Mouse (Mus musculus) gastrocnemius, postnatal 36 days (tissue): ENCODE results near the gene Ecsit. TPM values are rescaled to one million over a fixed set of nuclear protein-coding genes. Genes with fewer than 3 reads are reported as not detected.

ENCODE experiments used
- DNase-seq, 2 experiments: peaks; one replicate each; pipeline ENCODE4 v3.0.0; 2022
- intact Hi-C: fragments of 180-260 bp; cut with DNase I; formaldehyde crosslinking; loops from one replicate; pipeline ENCODE4 v1.15.1; 2025
- microRNA-seq, 2 experiments: library from miRNA; unstranded; fragments of <30 nt; microRNA quantifications; one replicate each; pipeline ENCODE4 v1.2.0; 2021
- total RNA-seq, 2 experiments: library from RNA; stranded (reverse); gene quantifications; 2 replicates each; pipeline ENCODE4 v1.2.3; 2021

The Ecsit gene
- total RNA-seq, 2 experiments from 2014 or later, result 82.2 to 86.9 TPM

DNA sequence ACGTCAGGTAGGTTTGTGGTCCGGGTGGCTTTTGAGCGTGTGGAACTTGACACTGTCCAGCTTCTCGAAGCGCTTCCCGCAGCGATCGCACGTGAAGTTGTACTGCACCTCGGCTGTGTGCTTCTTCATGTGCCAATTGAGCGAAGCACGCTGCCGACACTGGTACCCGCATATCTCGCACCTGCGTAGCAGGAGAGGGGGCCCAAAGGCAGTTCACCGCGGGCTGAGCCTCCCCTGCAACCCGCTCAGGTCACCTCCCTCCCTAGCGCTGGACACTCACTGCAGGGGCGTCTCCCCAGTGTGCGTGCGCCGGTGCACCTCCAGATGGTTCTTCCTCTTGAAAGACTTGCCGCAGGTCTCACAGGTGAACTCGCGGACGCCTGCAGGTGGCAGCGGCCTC is 29.5 kb downstream of the Ecsit start:
- intact Hi-C loops, result no loop called here
- no peak for DNase-seq

DNA sequence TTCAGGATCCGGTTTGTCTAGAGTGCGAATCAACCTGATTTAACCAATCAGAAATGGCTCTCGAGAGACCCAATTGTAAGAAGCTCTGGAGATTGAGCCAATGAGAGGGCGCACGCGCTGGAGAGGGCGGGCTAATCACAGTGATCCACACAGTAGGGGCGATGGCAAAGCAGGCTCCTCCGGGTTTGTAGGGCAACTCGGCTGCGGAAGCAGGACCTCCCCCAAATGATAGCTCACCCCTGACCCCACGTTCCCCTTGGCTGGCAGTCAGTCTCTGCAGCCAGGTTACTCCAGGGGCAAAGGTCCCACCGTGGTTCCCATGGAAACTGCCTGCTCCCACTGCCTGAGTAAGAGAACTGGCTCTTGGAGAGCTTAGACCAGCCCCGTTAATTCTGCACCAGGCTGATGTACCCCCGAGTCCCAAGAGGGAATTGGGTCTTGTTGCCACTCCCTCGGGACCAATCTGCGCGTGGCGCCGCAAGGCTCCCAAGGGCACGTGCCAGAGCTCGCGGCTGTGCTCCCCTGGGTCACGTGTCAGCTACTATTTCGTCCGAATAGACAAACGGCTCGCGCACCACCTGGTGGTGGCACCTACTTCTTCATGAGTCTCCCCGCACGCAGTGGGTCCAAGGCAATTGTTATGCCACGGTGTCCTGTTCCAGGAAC is 30.7 kb downstream of the Ecsit start:
- intact Hi-C loops, result no loop called here
- no peak for DNase-seq

DNA sequence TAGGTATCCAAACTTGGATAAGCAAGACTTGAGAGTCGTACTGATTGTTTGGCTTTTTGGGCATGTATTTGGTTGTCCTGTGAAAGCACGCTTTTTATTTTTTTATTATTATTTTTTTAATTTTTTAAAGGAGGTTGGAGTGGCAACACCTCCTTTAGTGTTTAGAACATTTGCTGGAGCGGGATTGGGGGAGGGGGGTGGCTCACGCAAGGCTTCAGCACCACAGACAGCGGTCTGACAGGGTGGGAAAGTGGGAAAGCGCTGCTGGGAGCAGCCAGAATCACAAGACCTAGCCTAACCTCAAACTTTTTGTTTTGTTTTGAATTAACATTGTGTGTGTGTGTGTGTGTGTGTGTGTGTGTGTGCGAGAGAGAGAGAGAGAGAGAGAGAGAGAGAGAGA is 31.6 kb downstream of the Ecsit start:
- no peak for DNase-seq
- intact Hi-C loops, result no loop called here

DNA sequence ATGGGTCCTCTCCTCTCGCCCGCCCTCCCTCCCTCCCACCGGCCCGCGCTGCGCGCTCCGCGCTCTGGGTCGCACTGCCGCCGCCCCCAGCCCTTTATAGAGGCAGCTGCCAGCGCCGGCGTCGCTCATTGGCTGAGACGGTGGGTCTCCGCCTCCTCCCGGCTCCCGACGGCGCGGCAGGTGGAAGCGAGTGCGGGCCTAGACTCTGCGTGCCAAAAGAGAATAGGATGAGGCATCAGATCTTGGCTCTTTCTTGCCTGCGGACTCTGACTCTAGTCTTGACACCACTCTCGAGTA is 33.3 kb downstream of the Ecsit start, which contains the start of gene Elavl3:
Elavl3 (minus strand) TSS at position 66 of the 297 bp plus-strand sequence.
- no peak for DNase-seq
- intact Hi-C loops, result no loop called here

DNA sequence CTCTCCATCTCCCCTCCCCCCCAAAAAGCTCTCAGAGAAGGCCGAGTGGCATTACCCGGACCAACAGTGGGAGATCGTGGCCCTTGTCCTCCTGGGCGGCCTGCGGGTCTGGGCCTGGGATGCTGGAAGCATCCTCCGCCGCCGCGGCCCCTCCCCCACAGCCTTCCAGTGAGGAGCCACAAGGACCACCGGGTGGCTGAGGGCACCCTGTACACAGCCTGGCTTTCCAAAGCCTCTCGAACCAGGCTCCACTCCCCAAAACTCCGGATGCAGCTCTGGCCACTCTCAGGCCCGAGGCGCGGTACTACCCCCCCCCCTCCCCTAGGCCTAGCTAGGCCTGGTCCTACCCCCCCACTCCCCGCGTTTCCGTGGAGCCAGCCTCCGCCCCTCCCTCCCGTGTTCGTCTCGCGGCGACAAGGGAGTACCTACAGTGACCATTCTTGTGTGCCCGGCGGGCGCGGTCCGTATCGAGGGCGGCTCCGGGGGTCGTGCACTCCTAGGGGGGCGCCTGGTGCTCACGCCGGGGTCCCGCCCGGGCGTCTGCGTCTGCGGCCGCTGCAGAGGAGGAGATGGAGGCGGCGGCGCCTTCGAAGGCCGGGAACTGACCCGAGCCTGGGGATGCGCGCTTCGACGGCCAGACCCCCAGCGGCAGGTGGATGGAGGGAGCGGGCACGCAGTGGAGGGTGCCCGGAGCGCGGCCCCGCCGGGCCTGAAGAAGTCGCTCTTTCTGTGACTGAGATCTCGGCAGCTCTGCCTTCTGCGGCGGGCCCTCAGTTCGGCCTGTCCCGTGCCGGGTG is 33.9 kb downstream of the Ecsit start:
- intact Hi-C loops, result no loop called here
- no peak for DNase-seq

DNA sequence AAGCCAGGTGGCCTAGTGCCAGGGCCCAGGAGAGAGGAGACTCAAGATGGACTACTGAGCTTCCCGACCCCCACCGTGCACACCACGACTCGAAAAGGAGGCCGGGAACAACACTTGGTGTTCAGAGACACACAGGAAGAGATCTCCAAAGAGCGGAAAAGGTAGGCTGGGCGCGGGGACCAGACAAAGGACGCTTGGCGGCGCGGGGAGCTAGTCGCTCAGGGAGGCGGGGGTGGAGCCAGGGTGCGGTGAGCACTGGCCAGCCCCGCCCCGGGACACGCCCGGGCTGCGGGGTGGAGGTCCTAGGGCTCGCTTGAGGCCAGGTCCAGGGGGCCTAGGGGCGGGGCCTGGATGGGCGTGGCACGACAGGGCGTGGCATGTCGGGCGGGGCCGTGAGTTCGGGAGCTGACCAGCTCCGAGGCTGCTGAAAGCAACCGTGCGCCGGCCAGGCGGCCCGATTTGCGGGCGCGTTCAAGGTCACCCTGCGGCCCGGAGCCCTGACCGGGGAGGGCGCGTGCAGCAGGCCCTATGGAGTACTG is 34.8 kb downstream of the Ecsit start:
- intact Hi-C loops, result no loop called here

DNA sequence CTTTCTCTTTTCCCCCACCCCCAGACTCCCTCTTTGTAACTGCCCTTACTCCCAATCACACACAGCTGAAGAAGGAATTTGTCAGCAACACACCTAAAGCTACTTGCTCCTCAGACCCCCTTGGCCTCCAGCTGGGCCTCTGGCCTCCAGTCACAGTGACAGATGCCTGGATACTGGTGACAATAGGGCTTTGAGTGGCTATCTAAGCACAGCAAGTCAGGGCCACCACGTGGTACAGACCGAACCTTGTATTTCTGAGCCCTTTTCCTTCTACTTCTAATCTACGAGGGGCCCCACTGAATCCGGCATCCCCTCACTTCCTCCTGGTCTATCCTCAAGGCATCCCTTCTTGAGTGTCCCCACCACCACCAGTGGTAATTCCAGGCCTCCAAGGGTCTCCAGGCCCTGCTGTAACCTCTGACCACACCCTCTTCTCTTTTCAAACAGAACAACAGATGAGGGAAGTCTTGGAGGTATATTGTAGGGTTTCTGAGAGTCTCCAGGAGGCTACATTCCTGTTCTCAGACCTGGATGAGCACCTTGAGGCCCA is 35.4 kb downstream of the Ecsit start:
- no peak for DNase-seq
- intact Hi-C loops, result no loop called here

More for the DNA sequence above, 34.8 kb downstream of the Ecsit start:
- no peak for DNase-seq

DNA sequence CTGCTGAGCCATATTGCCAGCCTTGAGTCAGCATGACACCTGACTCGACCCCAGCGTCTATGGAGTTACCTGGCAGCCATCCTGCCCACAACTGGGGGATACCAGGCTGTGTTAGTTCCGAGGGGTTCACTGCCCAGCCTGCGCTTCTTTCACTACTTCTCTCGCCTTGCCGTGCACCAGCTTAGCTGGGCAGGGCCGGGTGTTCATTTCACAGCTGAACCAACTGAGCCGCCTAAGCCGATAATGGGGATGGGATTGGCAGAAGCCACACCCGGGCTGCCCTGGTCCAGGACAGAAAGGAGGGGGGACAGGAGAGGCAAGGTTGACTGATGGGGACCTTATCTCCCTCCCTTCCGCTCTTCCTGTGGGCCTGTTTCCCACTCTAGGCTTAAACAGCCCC is 35.9 kb downstream of the Ecsit start:
- intact Hi-C loops, result no loop called here

DNA sequence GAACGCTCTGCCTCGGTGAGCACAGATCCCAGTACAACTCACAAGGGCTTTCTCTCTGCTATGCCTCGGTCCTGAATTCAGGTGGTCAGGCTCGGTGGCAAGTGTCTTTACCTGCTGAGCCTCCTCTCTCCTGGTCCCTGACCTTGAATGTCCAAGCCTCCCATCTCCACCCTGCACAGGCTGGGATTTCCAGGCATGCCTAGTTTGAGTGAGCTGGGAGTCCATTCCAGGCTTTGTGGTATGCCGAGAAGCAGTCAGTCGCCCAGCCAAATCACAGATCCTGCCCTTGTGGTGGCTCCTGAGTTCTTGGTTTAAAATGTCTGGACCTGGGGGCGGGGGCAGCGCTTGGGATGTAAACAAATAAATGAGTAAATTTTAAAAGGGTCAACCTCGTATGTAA is 37.9 kb downstream of the Ecsit start:
- intact Hi-C loops, result no loop called here

More for the DNA sequence above, 35.9 kb downstream of the Ecsit start:
- DNase-seq, result no peak

DNA sequence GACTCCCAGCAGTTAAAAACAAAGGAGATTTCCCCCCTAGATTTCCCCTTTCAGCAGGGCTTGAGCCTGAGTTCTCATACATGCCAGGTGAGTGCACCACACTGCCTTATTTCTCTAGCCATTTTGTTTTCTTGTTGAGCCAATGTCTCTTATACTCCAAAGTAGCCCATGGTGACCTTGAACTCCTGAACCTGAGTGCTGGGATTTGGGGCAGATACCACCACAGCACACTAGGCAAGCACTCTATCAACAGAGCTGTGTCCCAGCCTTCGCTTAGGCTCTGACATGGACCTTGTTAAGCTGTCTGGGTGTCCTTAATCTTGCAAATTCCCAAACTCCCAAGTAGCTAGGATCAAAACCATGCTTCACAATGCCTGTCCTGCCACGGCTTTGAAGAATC is 43.4 kb downstream of the Ecsit start:
- intact Hi-C loops, result no loop called here
- DNase-seq, result no peak

More for the DNA sequence above, 37.9 kb downstream of the Ecsit start:
- DNase-seq, result no peak

DNA sequence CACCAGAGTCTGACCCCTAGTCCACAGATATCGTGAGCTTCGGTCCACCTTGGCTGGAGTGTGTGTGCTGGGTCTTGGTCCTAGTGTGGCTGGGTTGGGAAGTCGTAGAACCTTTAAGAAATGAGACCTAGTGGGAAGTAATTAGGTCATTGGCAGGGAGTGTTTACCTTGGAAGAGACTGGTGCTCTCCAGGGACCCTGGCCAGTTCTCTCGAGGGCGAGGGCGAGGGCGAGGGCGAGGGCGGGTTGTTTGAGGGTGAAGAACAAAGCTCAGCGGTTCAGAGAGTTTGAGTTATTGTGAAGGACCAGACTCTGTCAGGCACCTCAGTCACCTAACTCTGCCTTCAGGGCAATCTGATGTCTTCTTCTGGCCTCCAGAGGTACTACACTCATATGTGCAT is 47.4 kb downstream of the Ecsit start:
- intact Hi-C loops, result no loop called here
- no peak for DNase-seq

DNA sequence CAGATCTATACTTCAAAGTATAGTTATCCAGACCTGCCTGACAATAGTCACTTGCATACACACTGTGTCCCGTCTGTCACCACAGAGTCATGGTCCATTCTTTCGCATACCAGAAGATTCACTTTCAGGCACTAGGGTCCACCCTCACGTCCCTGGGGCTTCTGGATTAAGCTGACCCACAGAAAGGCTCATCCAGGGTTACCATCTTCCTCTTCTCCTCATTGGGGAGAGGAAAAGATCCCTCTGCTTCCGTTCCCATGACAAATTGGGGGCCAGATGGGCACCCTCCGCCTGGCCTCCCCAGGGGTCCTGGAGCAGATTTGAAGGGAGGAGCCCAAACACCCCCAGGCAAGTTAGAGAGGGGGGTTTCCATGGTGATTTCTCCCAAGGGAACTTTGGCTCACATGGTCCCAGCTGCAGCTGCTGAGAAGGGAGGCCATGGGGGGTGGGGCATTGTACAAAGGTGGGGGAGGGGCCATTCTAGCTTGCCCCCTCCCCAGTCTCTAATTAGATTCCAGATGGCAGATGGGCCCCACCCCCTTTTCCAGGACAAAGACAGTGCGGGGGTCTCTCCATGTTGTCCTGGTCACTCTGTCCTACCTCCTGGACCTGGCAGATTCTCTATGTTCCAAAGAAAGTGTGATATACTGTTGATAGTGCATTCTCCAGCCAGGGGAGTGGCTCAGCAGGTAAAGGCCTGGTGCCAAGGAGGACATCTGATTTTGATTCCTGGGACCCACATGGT is 49.8 kb downstream of the Ecsit start:
- DNase-seq, result no peak
- intact Hi-C loops, result no loop called here

DNA sequence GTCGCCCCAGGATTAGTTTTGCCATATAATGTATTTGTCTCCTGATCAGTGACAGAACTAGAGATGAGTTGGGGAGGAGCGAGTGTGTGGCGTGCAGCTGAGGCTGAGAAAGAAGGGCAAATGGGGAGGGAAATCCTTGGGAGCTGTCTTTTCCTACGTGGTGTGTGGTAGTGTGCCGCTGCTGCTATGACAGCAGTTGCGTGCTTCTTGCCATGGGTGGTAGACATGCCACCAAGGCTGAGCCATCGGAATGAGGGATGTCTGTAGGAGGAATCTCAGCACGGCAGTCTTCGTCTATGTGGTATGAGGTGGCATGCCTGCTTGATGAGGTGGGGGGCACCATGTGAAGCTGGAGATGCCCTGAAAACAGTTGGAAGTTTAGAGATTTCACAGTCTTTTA is 54.9 kb downstream of the Ecsit start:
- no peak for DNase-seq
- intact Hi-C loops, result no loop called here

DNA sequence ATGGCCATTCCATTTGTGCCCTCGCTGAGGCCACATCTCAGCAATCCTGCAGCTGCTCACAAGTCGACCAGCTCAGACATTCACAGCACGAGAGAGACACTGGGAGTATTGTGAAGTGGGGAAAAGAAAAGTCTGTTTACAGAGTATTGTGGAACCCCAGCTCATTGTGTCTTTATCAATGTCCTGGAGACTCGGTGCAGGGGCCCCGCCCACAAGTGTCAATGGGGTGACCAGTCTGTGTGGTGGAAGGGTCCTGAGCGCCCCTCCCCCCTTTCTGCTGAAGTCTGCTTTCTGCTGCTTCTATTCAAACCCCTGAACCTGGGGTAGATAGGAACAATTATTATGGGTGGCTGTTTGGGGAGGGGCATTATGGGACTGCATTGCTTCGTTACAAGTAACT is 56.8 kb downstream of the Ecsit start:
- intact Hi-C loops, result no loop called here
- DNase-seq, result no peak

DNA sequence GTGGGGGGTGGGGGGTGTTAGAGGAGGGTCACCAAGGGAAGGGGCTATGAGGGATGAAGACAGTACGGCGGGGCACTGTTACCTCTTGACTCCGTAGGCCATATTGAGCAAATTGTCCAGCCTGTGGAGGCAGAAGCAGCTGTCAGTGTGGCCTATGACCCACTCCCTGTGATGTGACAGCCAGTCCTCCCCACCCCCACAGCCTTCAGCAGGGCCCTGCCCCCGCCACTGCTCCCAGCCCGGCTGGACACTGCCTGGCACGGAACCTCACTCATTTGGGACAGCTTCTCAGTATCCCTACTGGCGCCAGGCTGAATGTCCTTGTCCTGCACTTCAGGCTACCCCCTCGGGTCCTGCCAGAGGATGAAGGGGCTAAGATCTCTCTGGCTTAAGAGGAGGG is 60.6 kb downstream of the Ecsit start:
- intact Hi-C loops, result no loop called here
- no peak for DNase-seq

Small RNA genes within 50 kb of the gene (microRNA-seq; reads per million reads assigned to microRNA genes)
- 0 reads per million in 2 experiments for gene Mir7084

Other genes starting within 250 kb of the Ecsit start
- gene Angptl8, start 249.9 kb downstream of the Ecsit start, total RNA-seq, result not detected
- gene Dock6, start 232.8 kb downstream of the Ecsit start, total RNA-seq, result 10 to 100 TPM; 10.1 to 12.5 TPM
- gene Rab3d, start 167.2 kb downstream of the Ecsit start, total RNA-seq, result 1 to 10 TPM; 2.3 to 4.1 TPM
- under 1 TPM in 1 of 2 experiments, not detected in 1; 0.30 TPM for gene Ccdc159, start 158.0 kb downstream of the Ecsit start, total RNA-seq
- gene Tmem205, start 157.9 kb downstream of the Ecsit start, total RNA-seq, result 10 to 100 TPM in 1 of 2 experiments, 1 to 10 TPM in 1; 7.8 to 10.5 TPM
- under 1 TPM; 0.49 to 0.64 TPM for gene Plppr2, start 148.4 kb downstream of the Ecsit start, total RNA-seq
- gene Swsap1, start 129.7 kb downstream of the Ecsit start, total RNA-seq, result 1 to 10 TPM; 1.4 to 2.2 TPM
- under 1 TPM; 0.23 to 0.59 TPM for gene Epor, start 121.9 kb downstream of the Ecsit start, total RNA-seq
- under 1 TPM; 0.28 to 0.42 TPM for gene Rgl3, start 96.0 kb downstream of the Ecsit start, total RNA-seq
- under 1 TPM in 1 of 2 experiments, not detected in 1; 0.25 TPM for gene Ccdc151, start 82.8 kb downstream of the Ecsit start, total RNA-seq
- gene Prkcsh, start 82.6 kb downstream of the Ecsit start, total RNA-seq, result 10 to 100 TPM; 27.4 to 27.6 TPM
- gene Elavl3, start 33.4 kb downstream of the Ecsit start, total RNA-seq, result under 1 TPM in 1 of 2 experiments, not detected in 1; 0.26 TPM
- gene Gm49318, start 14.2 kb downstream of the Ecsit start, total RNA-seq, result not detected
- 1 to 10 TPM; 2.9 to 3.8 TPM for gene Zfp653, start 14.1 kb downstream of the Ecsit start, total RNA-seq
- gene Cnn1, start 13.8 kb upstream of the Ecsit start, total RNA-seq, result 1 to 10 TPM; 1.4 to 2.1 TPM
- gene Elof1, start 31.7 kb upstream of the Ecsit start, total RNA-seq, result 10 to 100 TPM; 32.5 to 35.3 TPM
- 1 to 10 TPM; 1.1 to 2.9 TPM for gene Acp5, start 50.3 kb upstream of the Ecsit start, total RNA-seq
- 10 to 100 TPM; 29.4 to 31.2 TPM for gene Pigyl, start 71.4 kb upstream of the Ecsit start, total RNA-seq
- gene Zfp872, start 102.7 kb upstream of the Ecsit start, total RNA-seq, result not detected
- 1 to 10 TPM; 5.9 to 6.7 TPM for gene Zfp809, start 140.3 kb upstream of the Ecsit start, total RNA-seq
- gene Zfp599, start 174.5 kb upstream of the Ecsit start, total RNA-seq, result not detected
- under 1 TPM; 0.69 to 0.72 TPM for gene Zfp810, start 222.2 kb upstream of the Ecsit start, total RNA-seq